Mouse (Mus musculus) G1E (cell line): Measurements from ENCODE around the gene Tbc1d15. TPM values are rescaled to one million over a fixed set of nuclear protein-coding genes. Genes with fewer than 3 reads are reported as not detected.

Source experiments
- ATAC-seq: 2 replicates; pipeline ENCODE4 v1.8.0; 2016; ENCODE audit warnings: mild to moderate bottlenecking; ENCODE audit not compliant: insufficient number of reproducible peaks, poor library complexity, low FRiP score, severe bottlenecking; ENCODE audit errors: extremely low read depth
- DNase-seq: peaks from one replicate; pipeline ENCODE4 v3.0.0; 2012; ENCODE audit warnings: low spot score
- H3K27me3 ChIP-seq: 2 replicates; pipeline ENCODE4 v1.6.1; 2012; ENCODE audit warnings: mild to moderate bottlenecking, low read length, inconsistent platforms; ENCODE audit not compliant: insufficient read depth
- H3K36me3 ChIP-seq: replicated peaks from 2 replicates; pipeline ENCODE3; 2012; ENCODE audit warnings: mild to moderate bottlenecking, inconsistent platforms
- H3K4me1 ChIP-seq: 2 replicates; pipeline ENCODE4 v1.6.1; 2012; ENCODE audit warnings: low read depth, low read length, inconsistent platforms, mixed read lengths; ENCODE audit not compliant: insufficient read depth
- H3K4me3 ChIP-seq: 2 replicates; pipeline ENCODE4 v1.5.1; 2012; ENCODE audit warnings: low read depth, mild to moderate bottlenecking, inconsistent platforms, low read length, moderate library complexity, mixed read lengths
- H3K9me3 ChIP-seq: replicated peaks from 2 replicates; pipeline ENCODE4 v1.6.1; 2012; ENCODE audit warnings: inconsistent platforms
- CTCF ChIP-seq: IDR thresholded peaks from 2 replicates; pipeline ENCODE4 v1.5.1; 2012; ENCODE audit warnings: low read depth, low read length, inconsistent platforms, mixed read lengths
- GATA1 ChIP-seq: IDR thresholded peaks from 2 replicates; pipeline ENCODE4 v1.6.1; 2012; ENCODE audit warnings: borderline replicate concordance, low read length, inconsistent platforms, mixed read lengths
- GATA2 ChIP-seq: IDR thresholded peaks from 2 replicates; pipeline ENCODE4 v1.6.1; 2012; ENCODE audit warnings: low read depth, low read length, inconsistent platforms, borderline replicate concordance
- POLR2AphosphoS5 ChIP-seq: IDR thresholded peaks from 2 replicates; pipeline ENCODE4 v1.6.1; 2012; ENCODE audit warnings: low read depth, low read length, inconsistent platforms; ENCODE audit not compliant: insufficient replicate concordance
- TAL1 ChIP-seq: conservative IDR thresholded peaks from 2 replicates; pipeline ENCODE4 v1.6.1; 2012; ENCODE audit warnings: low read depth, low read length, inconsistent platforms, mixed read lengths
- polyA plus RNA-seq: library from polyadenylated mRNA; stranded (reverse); fragments of >175 nt; gene quantifications from 2 replicates; pipeline ENCODE4 v1.2.3, GENCODE M21; 2012
- total RNA-seq, 2 experiments: library from RNA; stranded (forward) in 1 of 2; stranded (reverse) in 1 of 2; fragments of 200-1000 nt in 1 of 2; fragments of >200 nt in 1 of 2; fragmentation: Nextera tagmentation in 1 of 2; gene quantifications; 2 replicates each; pipeline ENCODE4 v1.2.3; 2014 to 2017

The Tbc1d15 gene
- total and polyA plus RNA-seq, 3 experiments = 2.8 to 92.4 (median 38.1) TPM

DNA sequence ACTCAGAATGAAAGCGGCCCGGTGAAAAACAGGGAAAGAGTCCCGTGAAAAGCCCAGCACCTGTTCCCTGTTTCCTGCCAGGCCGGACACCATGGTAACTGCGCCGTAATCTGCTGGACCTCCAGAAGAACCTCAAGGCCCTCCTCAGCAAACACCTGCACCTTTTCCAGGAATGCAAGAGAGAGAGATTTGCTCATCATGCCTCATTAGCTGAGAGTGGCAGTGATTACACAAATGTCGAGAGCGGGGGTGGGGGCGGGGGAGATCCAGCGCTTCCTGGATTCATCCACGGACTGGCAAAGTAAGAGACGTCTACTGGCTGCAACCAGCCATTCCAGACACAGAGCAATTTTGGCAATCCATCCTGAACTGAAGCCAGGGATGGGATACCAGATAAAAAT is 75.7 kb downstream of the Tbc1d15 start:
- no peak for TF ChIP-seq POLR2AphosphoS5
- TF ChIP-seq CTCF = no peak
- no peak for TF ChIP-seq GATA2
- TF ChIP-seq TAL1 = no peak
- no peak for TF ChIP-seq GATA1
- Histone ChIP-seq H3K4me1 (no peaks in the 10 kb centered on the region), H3K27me3 (no peaks in the 10 kb centered on the region), H3K4me3 (no peak overlapping the region), H3K9me3 (peaks cover 4% of the 10 kb centered on the region), H3K36me3 (no peaks in the 10 kb centered on the region)
- ATAC-seq (no peak), DNase-seq (no peak)

DNA sequence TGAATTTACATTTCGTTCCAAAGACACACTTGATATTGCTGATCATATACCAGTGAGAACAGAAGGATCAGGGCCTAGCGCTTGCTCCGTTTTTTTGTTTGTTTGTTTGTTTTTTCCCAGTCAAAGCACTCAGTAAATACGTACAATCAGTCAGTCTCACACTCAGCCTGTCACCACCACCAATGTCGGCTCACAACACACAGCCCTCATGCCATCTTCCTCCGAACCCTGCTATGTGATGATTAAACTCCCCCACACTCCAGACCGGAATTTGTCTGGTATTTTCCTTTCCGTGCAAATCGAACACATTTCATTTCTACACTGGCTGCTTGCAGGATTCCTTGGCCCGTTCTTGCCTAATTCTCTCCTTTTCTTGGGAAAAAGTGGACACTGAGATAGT is 77.9 kb downstream of the Tbc1d15 start:
- Histone ChIP-seq H3K4me1 (no peaks in the 10 kb centered on the region), H3K9me3 (peaks cover 7% of the 10 kb centered on the region), H3K27me3 (no peaks in the 10 kb centered on the region), H3K36me3 (no peaks in the 10 kb centered on the region), H3K4me3 (no peak overlapping the region)
- DNase-seq (no peak), ATAC-seq (no peak)
- TF ChIP-seq CTCF (no peak), TAL1 (no peak), POLR2AphosphoS5 (no peak), GATA1 (no peak)

DNA sequence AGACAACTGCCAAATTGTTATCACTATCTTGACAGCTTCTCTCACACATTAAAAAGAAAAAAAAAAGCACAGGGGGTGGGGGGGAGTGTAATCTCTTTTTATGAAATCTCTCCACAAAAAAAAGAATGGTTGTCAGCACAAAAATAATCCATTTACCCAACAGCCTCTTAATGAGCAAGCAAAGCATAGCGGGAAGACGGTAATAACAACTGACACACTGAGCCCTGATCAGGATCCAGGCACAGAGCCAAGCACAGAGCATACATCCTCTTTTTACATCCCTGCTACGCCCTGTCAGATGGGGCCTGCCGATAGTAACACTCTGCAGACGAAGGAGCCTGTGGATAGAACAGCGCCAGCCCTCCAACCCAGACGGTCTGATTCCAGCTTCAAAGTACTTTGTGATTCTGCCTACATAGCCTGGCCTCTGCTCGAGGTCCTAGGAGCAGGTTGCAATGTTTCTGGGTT is 79.9 kb downstream of the Tbc1d15 start:
- DNase-seq = no peak
- no peak for TF ChIP-seq GATA1
- TF ChIP-seq TAL1 = no peak
- no peak for TF ChIP-seq POLR2AphosphoS5
- no peak for TF ChIP-seq GATA2
- no peak for TF ChIP-seq CTCF
- H3K27me3 ChIP-seq = no peaks in the 10 kb centered on the region
- H3K4me3 ChIP-seq = no peak overlapping the region
- no peak for ATAC-seq
- H3K4me1 ChIP-seq = no peaks in the 10 kb centered on the region
- H3K36me3 ChIP-seq = no peaks in the 10 kb centered on the region
- peaks cover 7% of the 10 kb centered on the region for H3K9me3 ChIP-seq

DNA sequence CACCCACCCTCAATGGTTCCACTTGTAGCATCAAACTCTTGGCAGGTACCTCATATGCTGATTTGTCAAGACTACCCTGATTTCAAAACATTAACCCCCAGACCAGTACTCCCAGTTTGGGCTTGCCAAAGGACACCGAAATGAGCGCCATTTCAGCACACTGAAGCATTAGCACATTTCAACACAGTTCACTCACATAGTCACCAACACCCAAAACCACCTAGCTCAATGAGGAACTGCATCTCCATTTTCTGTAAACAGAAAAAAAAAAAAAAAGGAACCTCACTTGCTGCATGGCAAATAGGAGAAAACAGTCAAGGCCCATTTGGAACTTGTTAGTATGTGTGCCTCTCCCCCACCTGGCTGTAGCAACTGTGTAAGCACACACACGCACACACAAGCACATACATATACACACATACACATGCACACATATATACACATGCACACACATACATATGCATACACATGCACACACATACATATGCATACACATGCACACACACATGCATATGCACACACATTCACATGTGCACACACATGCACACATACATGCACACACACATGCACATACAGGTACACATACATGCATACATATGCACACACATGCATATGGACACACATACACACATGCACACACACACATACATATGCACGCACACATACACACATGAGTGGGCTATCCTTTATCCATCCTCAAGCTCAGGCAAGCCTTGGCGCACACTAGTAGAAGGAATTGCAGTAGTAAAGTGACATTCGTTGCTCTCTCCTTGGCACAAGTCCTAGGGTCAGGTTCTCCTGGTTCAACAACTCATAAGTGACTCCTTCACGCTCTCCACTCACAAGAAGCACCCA is 80.5 kb downstream of the Tbc1d15 start:
- Histone ChIP-seq H3K9me3 (peaks cover 10% of the 10 kb centered on the region), H3K36me3 (no peaks in the 10 kb centered on the region), H3K4me1 (no peaks in the 10 kb centered on the region), H3K4me3 (peak overlapping the region; percentile 8; the same call in 1 of the 2 replicates), H3K27me3 (no peaks in the 10 kb centered on the region)
- TF ChIP-seq CTCF (no peak), GATA1 (no peak), GATA2 (no peak), POLR2AphosphoS5 (no peak), TAL1 (no peak)
- no peak for DNase-seq
- no peak for ATAC-seq

- DNase-seq = no peak
- Histone ChIP-seq H3K4me1 (no peaks in the 10 kb centered on the region), H3K27me3 (no peaks in the 10 kb centered on the region), H3K4me3 (no peak overlapping the region), H3K9me3 (peaks cover 14% of the 10 kb centered on the region), H3K36me3 (no peaks in the 10 kb centered on the region)
- TF ChIP-seq TAL1 (no peak), CTCF (no peak), GATA1 (no peak), GATA2 (no peak), POLR2AphosphoS5 (no peak)
- no peak for ATAC-seq
Observed at GRCm38 (mm10) chr10:115169410-115169809, 81.9 kb downstream of the Tbc1d15 start.

GRCm38 (mm10) chr10:115160289-115160688 is 91.0 kb downstream of the Tbc1d15 start:
- DNase-seq (no peak), ATAC-seq (no peak)
- Histone ChIP-seq H3K4me1 (no peaks in the 10 kb centered on the region), H3K27me3 (no peaks in the 10 kb centered on the region), H3K9me3 (peaks cover 9% of the 10 kb centered on the region), H3K4me3 (no peak overlapping the region), H3K36me3 (no peaks in the 10 kb centered on the region)
- TF ChIP-seq CTCF (no peak), GATA1 (no peak), TAL1 (no peak), POLR2AphosphoS5 (no peak), GATA2 (no peak)

Other genes with a start within 250 kb of the Tbc1d15 start
- not detected in 2 replicates for gene Tph2, start 66.4 kb downstream of the Tbc1d15 start, total RNA-seq (2014; fragmentation: Nextera tagmentation)
- gene Tph2, start 66.4 kb downstream of the Tbc1d15 start, total RNA-seq (2017) = 0.06 and 0.11 TPM in 2 replicates
- not detected in 2 replicates for gene Tph2, start 66.4 kb downstream of the Tbc1d15 start, polyA plus RNA-seq
- gene Rab21, start 64.1 kb upstream of the Tbc1d15 start, total RNA-seq (2014; fragmentation: Nextera tagmentation) = 71.5 and 96.7 TPM in 2 replicates
- gene Rab21, start 64.1 kb upstream of the Tbc1d15 start, total RNA-seq (2017) = 36.7 and 43.1 TPM in 2 replicates
- gene Rab21, start 64.1 kb upstream of the Tbc1d15 start, polyA plus RNA-seq = 23.5 and 36.5 TPM in 2 replicates
- 10.5 and 11.6 TPM in 2 replicates for gene Tmem19, start 111.0 kb upstream of the Tbc1d15 start, total RNA-seq (2014; fragmentation: Nextera tagmentation)
- 16.2 and 17.9 TPM in 2 replicates for gene Tmem19, start 111.0 kb upstream of the Tbc1d15 start, total RNA-seq (2017)
- 1.9 and 2.9 TPM in 2 replicates for gene Tmem19, start 111.0 kb upstream of the Tbc1d15 start, polyA plus RNA-seq
- 25.7 and 34.6 TPM in 2 replicates for gene Thap2, start 133.0 kb upstream of the Tbc1d15 start, total RNA-seq (2014; fragmentation: Nextera tagmentation)
- 8.5 and 11.4 TPM in 2 replicates for gene Thap2, start 133.0 kb upstream of the Tbc1d15 start, total RNA-seq (2017)
- gene Thap2, start 133.0 kb upstream of the Tbc1d15 start, polyA plus RNA-seq = 8.4 and 9.0 TPM in 2 replicates
- 120 and 133 TPM in 2 replicates for gene Zfc3h1, start 133.5 kb upstream of the Tbc1d15 start, total RNA-seq (2014; fragmentation: Nextera tagmentation)
- 71.2 and 83.5 TPM in 2 replicates for gene Zfc3h1, start 133.5 kb upstream of the Tbc1d15 start, total RNA-seq (2017)
- 9.7 and 10.1 TPM in 2 replicates for gene Zfc3h1, start 133.5 kb upstream of the Tbc1d15 start, polyA plus RNA-seq